ENCODE assay signal across 26 mouse cellular contexts in genomic region chr19:36637223-36637622, GRCm38 (mm10).
"Had no signal": no experiment of that assay in that cellular context is flagged by ENCODE, and none has a peak within 500 bp of the region (broad histone marks: within the 10 kb centered on the region; RNA-seq: fewer than 3 reads in every experiment).

No protein-coding gene starts in this region.

- H3K27ac ChIP-seq: embryonic facial prominence, embryonic 10.5 days; embryonic facial prominence, embryonic 12.5 days; embryonic facial prominence, embryonic 13.5 days; embryonic facial prominence, embryonic 15.5 days; forebrain, embryonic 10.5 days; forebrain, embryonic 12.5 days; forebrain, embryonic 13.5 days; forebrain, embryonic 15.5 days; gastrocnemius, adult 2 months; heart, adult 2 months had no signal

- H3K9me3 ChIP-seq: embryonic facial prominence, embryonic 10.5 days; embryonic facial prominence, embryonic 15.5 days; forebrain, embryonic 12.5 days; forebrain, embryonic 15.5 days had no signal

- ATAC-seq: forebrain, embryonic 13.5 days; forebrain, embryonic 14.5 days; forebrain, embryonic 15.5 days; forebrain, embryonic 16.5 days; forebrain, postnatal 0 days had no signal

- H3K4me2 ChIP-seq: embryonic facial prominence, embryonic 12.5 days; embryonic facial prominence, embryonic 13.5 days; embryonic facial prominence, embryonic 15.5 days; forebrain, embryonic 12.5 days; forebrain, embryonic 13.5 days; forebrain, embryonic 15.5 days had no signal

- H3K4me3 ChIP-seq: embryonic facial prominence, embryonic 10.5 days; embryonic facial prominence, embryonic 12.5 days; embryonic facial prominence, embryonic 13.5 days; embryonic facial prominence, embryonic 15.5 days; erythroblast, embryonic 14.5 days; forebrain, embryonic 10.5 days; forebrain, embryonic 12.5 days; forebrain, embryonic 13.5 days; forebrain, embryonic 15.5 days; gastrocnemius, adult 2 months; heart, adult 2 months had no signal

- H3K9ac ChIP-seq: embryonic facial prominence, embryonic 12.5 days; embryonic facial prominence, embryonic 13.5 days; embryonic facial prominence, embryonic 15.5 days; forebrain, embryonic 12.5 days; forebrain, embryonic 13.5 days; forebrain, embryonic 15.5 days; forebrain, postnatal 0 days had no signal

- H3K4me1 ChIP-seq: embryonic facial prominence, embryonic 10.5 days; embryonic facial prominence, embryonic 12.5 days; forebrain, embryonic 10.5 days; forebrain, embryonic 12.5 days; forebrain, embryonic 13.5 days had no signal

- H3K27me3 ChIP-seq: embryonic facial prominence, embryonic 12.5 days; embryonic facial prominence, embryonic 13.5 days; embryonic facial prominence, embryonic 15.5 days; forebrain, embryonic 12.5 days; forebrain, embryonic 13.5 days; forebrain, embryonic 15.5 days had no signal

- H3K36me3 ChIP-seq: embryonic facial prominence, embryonic 10.5 days; embryonic facial prominence, embryonic 12.5 days; embryonic facial prominence, embryonic 13.5 days; embryonic facial prominence, embryonic 15.5 days; forebrain, embryonic 10.5 days; forebrain, embryonic 12.5 days; forebrain, embryonic 15.5 days had no signal

- DNase-seq: cerebellum, adult 8-10 months; cerebellum, adult 9-10 months; cerebellum, adult 9-11 months; cerebellum, postnatal 10 days; cerebellum, postnatal 14 days; cerebellum, postnatal 25 days; cerebellum, postnatal 36 days; forebrain, postnatal 0 days; gastrocnemius, adult 2 months; gastrocnemius, postnatal 10 days; gastrocnemius, postnatal 14 days; gastrocnemius, postnatal 25 days; gastrocnemius, postnatal 36 days; heart, adult 18-20 months; heart, adult 2 months had no signal
